Mouse (Mus musculus): Measurements from ENCODE around the gene Timm22. TPM values are rescaled to one million over a fixed set of nuclear protein-coding genes. Genes with fewer than 3 reads are reported as not detected.

The Timm22 gene
- polyA plus RNA-seq, 1 experiment from 2014 or later, result 129 TPM

GRCm38 (mm10) chr11:76374491-76375185 is 32.1 kb upstream of the Timm22 start:
- WGBS, result 29% methylated on average over 17 of the region's 17 CpGs
- H3K4me1 ChIP-seq, result peaks cover 76% of the 10 kb centered on the region
- H3K4me3 ChIP-seq, result peak overlapping the region; percentile 0; the same call in 1 of the 2 replicates
- peak overlapping the region; percentile 92 for H3K27ac ChIP-seq
- no peaks in the 10 kb centered on the region for H3K27me3 ChIP-seq (ENCODE audit: insufficient read depth, poor library complexity, severe bottlenecking)
- no peaks in the 10 kb centered on the region for H3K36me3 ChIP-seq
- H3K9me3 ChIP-seq, result no peaks in the 10 kb centered on the region
- peak; percentile 92 for DNase-seq (ENCODE audit: low spot score)

DNA sequence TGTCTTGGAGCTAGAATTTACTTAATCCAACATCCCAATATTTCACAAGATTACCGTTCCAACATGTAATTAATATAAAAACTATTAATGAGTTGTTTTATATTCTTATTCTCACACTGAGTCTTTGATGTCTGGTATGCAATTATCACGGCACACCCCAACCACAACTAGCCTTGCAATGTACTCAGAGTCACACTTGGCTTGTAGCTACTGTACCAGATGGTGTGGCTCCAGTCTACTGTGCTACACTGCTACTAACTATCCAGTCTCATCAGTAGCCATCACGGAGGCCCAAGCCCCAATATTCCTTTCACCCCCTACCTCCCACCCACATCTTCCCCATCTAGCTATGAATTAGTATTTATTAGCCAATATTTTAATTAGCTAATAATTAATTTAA is 30.3 kb upstream of the Timm22 start:
- 85% methylated on average over 3 of the region's 3 CpGs for WGBS
- Histone ChIP-seq H3K27me3 (ENCODE audit: insufficient read depth, poor library complexity, severe bottlenecking) (no peaks in the 10 kb centered on the region), H3K27ac (peak overlapping the region; percentile 92; the same call in 1 of the 2 replicates), H3K9me3 (no peaks in the 10 kb centered on the region), H3K36me3 (no peaks in the 10 kb centered on the region), H3K4me3 (no peak overlapping the region), H3K4me1 (peaks cover 76% of the 10 kb centered on the region)
- DNase-seq (ENCODE audit: low spot score), result no peak

- WGBS, result 26% methylated on average over 11 of the region's 11 CpGs
- no peak for DNase-seq (ENCODE audit: low spot score)
- Histone ChIP-seq H3K27me3 (ENCODE audit: insufficient read depth, poor library complexity, severe bottlenecking) (no peaks in the 10 kb centered on the region), H3K27ac (peak overlapping the region; percentile 80), H3K9me3 (no peaks in the 10 kb centered on the region), H3K36me3 (no peaks in the 10 kb centered on the region), H3K4me1 (peaks cover 47% of the 10 kb centered on the region), H3K4me3 (no peak overlapping the region)
Observed at GRCm38 (mm10) chr11:76379921-76380544, 26.7 kb upstream of the Timm22 start.

DNA sequence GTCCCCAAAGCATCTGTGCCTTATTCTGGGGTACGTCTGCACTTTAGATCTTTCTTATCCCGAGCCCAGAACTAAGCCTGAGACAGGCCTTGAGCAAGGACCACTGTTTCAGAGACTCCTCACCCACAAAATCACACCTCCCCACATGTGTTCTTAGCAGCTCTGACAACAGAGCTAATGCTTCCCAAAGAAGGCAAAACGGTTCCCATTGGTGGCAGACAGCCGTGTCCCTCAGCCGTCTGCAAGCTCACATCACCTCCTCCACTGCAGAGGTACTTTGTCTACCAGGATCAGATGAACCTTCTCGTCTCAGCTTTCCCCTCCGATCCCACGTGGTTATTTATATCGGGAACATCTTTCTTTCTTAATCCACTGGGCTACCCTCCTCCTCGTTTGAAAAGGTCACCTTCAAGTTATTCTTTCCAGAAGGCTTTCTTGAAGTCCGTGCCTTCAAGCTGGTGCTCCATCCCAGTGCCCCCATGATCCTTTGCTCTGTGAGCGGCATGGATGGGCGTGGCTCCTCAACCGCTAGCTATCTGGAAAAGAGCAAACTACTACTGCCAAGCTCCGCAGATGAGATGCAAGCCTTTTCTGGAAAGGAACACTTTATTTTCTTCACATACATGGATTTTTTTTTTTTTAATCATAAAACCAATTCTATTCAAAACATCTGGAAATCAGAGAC is 25.4 kb upstream of the Timm22 start:
- H3K4me3 ChIP-seq, result no peak overlapping the region
- no peaks in the 10 kb centered on the region for H3K36me3 ChIP-seq
- H3K27ac ChIP-seq, result peak overlapping the region; percentile 44; the same call in 1 of the 2 replicates
- no peaks in the 10 kb centered on the region for H3K27me3 ChIP-seq (ENCODE audit: insufficient read depth, poor library complexity, severe bottlenecking)
- no peak for DNase-seq (ENCODE audit: low spot score)
- H3K9me3 ChIP-seq, result no peaks in the 10 kb centered on the region
- H3K4me1 ChIP-seq, result peaks cover 44% of the 10 kb centered on the region
- WGBS, result 73% methylated on average over 15 of the region's 15 CpGs

DNA sequence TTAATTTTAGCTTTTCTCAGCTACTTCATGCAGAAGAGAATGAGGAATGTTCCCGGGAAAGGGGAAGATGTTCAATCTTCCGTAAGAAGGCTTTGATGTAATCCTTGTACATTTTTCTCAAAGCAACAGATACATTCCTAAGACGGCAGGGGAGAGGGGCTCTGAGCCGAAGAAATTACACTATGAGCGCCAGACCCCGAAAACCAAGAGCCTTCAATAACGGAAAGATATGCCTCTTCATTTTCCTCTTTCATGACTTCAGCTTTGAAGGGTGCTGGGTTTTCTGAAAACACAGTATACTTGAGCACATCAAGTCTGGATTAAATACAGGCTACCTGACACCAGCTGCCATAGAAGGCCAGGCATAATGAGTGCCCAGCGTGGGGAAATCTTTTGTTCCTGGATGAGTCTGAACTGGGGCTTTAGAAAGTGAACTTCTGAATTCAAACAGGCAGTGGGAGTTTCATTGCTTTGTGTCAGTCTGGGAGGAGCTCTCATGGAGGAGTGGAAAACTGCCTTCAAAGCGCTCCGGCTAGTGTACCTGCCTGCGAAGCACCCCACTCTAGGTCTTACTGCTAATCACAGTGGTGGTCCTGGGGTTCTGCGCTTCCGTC is 23.9 kb upstream of the Timm22 start:
- WGBS, result 84% methylated on average over 13 of the region's 13 CpGs
- H3K4me3 ChIP-seq, result no peak overlapping the region

GRCm38 (mm10) chr11:76384307-76384706 is 22.4 kb upstream of the Timm22 start:
- WGBS, result 90% methylated on average over 5 of the region's 5 CpGs
- Histone ChIP-seq H3K36me3 (no peaks in the 10 kb centered on the region), H3K9me3 (no peaks in the 10 kb centered on the region), H3K4me3 (no peak overlapping the region), H3K27ac (no peak overlapping the region; the same call in 1 of the 2 replicates), H3K27me3 (ENCODE audit: insufficient read depth, poor library complexity, severe bottlenecking) (no peaks in the 10 kb centered on the region), H3K4me1 (peaks cover 42% of the 10 kb centered on the region)
- DNase-seq (ENCODE audit: low spot score), result no peak

More for the DNA sequence above, 23.9 kb upstream of the Timm22 start:
- Histone ChIP-seq H3K27ac (no peak overlapping the region), H3K4me1 (peaks cover 38% of the 10 kb centered on the region), H3K9me3 (no peaks in the 10 kb centered on the region), H3K27me3 (ENCODE audit: insufficient read depth, poor library complexity, severe bottlenecking) (no peaks in the 10 kb centered on the region), H3K36me3 (no peaks in the 10 kb centered on the region)
- DNase-seq (ENCODE audit: low spot score), result no peak

GRCm38 (mm10) chr11:76385017-76385416 is 21.7 kb upstream of the Timm22 start:
- H3K9me3 ChIP-seq, result no peaks in the 10 kb centered on the region
- H3K27me3 ChIP-seq (ENCODE audit: insufficient read depth, poor library complexity, severe bottlenecking), result no peaks in the 10 kb centered on the region
- 62% methylated on average over 4 of the region's 4 CpGs for WGBS
- no peak for DNase-seq (ENCODE audit: low spot score)
- H3K36me3 ChIP-seq, result no peaks in the 10 kb centered on the region
- peaks cover 40% of the 10 kb centered on the region for H3K4me1 ChIP-seq
- H3K27ac ChIP-seq, result peak overlapping the region; percentile 48; the same call in 1 of the 2 replicates
- no peak overlapping the region for H3K4me3 ChIP-seq

- H3K27me3 ChIP-seq (ENCODE audit: insufficient read depth, poor library complexity, severe bottlenecking), result no peaks in the 10 kb centered on the region
- no peak for DNase-seq (ENCODE audit: low spot score)
- no peak overlapping the region for H3K4me3 ChIP-seq
- WGBS, result 54% methylated on average over 3 of the region's 3 CpGs
- peaks cover 32% of the 10 kb centered on the region for H3K4me1 ChIP-seq
- H3K9me3 ChIP-seq, result no peaks in the 10 kb centered on the region
- H3K27ac ChIP-seq, result peak overlapping the region; percentile 47
- peaks cover 5% of the 10 kb centered on the region for H3K36me3 ChIP-seq
Observed at GRCm38 (mm10) chr11:76385746-76386145, 21.0 kb upstream of the Timm22 start.

- Histone ChIP-seq H3K9me3 (no peaks in the 10 kb centered on the region), H3K4me1 (peaks cover 24% of the 10 kb centered on the region), H3K27me3 (ENCODE audit: insufficient read depth, poor library complexity, severe bottlenecking) (no peaks in the 10 kb centered on the region), H3K4me3 (no peak overlapping the region), H3K27ac (no peak overlapping the region), H3K36me3 (peaks cover 18% of the 10 kb centered on the region)
- 86% methylated on average over 1 of the region's 1 CpGs for WGBS
- DNase-seq (ENCODE audit: low spot score), result no peak
Observed at GRCm38 (mm10) chr11:76387097-76387496, 19.7 kb upstream of the Timm22 start.

GRCm38 (mm10) chr11:76388711-76389110 is 18.0 kb upstream of the Timm22 start:
- no peak overlapping the region for H3K4me3 ChIP-seq
- peaks cover 29% of the 10 kb centered on the region for H3K4me1 ChIP-seq
- H3K27me3 ChIP-seq (ENCODE audit: insufficient read depth, poor library complexity, severe bottlenecking), result no peaks in the 10 kb centered on the region
- no peak for DNase-seq (ENCODE audit: low spot score)
- H3K9me3 ChIP-seq, result no peaks in the 10 kb centered on the region
- no peak overlapping the region for H3K27ac ChIP-seq
- H3K36me3 ChIP-seq, result peaks cover 18% of the 10 kb centered on the region
- 63% methylated on average over 7 of the region's 7 CpGs for WGBS

DNA sequence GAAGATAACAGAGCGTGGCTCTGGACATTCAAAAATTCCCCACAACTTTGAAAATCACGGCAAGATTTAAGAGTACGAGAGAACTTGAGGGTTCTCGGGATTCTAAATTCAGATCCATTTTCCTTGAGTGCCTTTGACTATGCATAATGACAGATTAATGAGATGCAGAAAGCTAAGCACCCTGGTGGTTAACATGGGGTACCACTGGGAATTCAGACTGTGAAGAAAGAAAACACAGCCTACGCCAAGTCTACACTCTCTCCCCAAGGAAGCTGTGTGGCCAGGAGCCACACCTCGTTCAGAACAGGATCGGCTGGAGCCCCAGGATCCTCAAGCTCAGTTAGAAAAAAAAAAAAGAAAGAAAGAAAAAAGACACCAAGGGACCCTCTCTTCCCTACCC is 14.2 kb upstream of the Timm22 start:
- no peak for DNase-seq (ENCODE audit: low spot score)
- H3K4me3 ChIP-seq, result no peak overlapping the region
- peaks cover 21% of the 10 kb centered on the region; the same call in 1 of the 2 replicates for H3K4me1 ChIP-seq
- 92% methylated on average over 7 of the region's 7 CpGs for WGBS
- no peaks in the 10 kb centered on the region for H3K27me3 ChIP-seq (ENCODE audit: insufficient read depth, poor library complexity, severe bottlenecking)
- H3K36me3 ChIP-seq, result peaks cover 18% of the 10 kb centered on the region
- no peak overlapping the region for H3K27ac ChIP-seq
- H3K9me3 ChIP-seq, result no peaks in the 10 kb centered on the region

GRCm38 (mm10) chr11:76392996-76393395 is 13.8 kb upstream of the Timm22 start:
- H3K4me3 ChIP-seq, result no peak overlapping the region
- DNase-seq (ENCODE audit: low spot score), result no peak
- WGBS, result 84% methylated on average over 11 of the region's 11 CpGs
- no peaks in the 10 kb centered on the region for H3K27me3 ChIP-seq (ENCODE audit: insufficient read depth, poor library complexity, severe bottlenecking)
- no peaks in the 10 kb centered on the region for H3K9me3 ChIP-seq
- H3K36me3 ChIP-seq, result peaks cover 18% of the 10 kb centered on the region
- H3K4me1 ChIP-seq, result peaks cover 21% of the 10 kb centered on the region; the same call in 1 of the 2 replicates
- no peak overlapping the region for H3K27ac ChIP-seq

Measured in heart, embryonic 10.5 days (tissue).